Mouse (Mus musculus): ENCODE results near the gene Megf8. TPM values are rescaled to one million over a fixed set of nuclear protein-coding genes. Genes with fewer than 3 reads are reported as not detected.

The Megf8 gene
- polyA plus RNA-seq, 1 experiment from 2014 or later, result 18.2 TPM

- Histone ChIP-seq H3K4me3 (ENCODE audit: low read length) (no peak overlapping the region), H3K4me2 (replicated peaks; ENCODE audit: low read depth, low read length) (no peak overlapping the region), H3K9ac (replicated peaks; ENCODE audit: low read length) (no peak overlapping the region), H3K27ac (ENCODE audit: low read length) (no peak overlapping the region), H3K4me1 (ENCODE audit: insufficient read depth, low read length) (no peaks in the 10 kb centered on the region), H3K36me3 (ENCODE audit: insufficient read depth, low read length) (no peaks in the 10 kb centered on the region), H3K9me3 (ENCODE audit: low read length) (no peaks in the 10 kb centered on the region), H3K27me3 (ENCODE audit: insufficient read depth, low read length) (no peaks in the 10 kb centered on the region)
- ATAC-seq (ENCODE audit: low FRiP score, low TSS enrichment), result no peak
- 59% methylated on average over 4 of the region's 4 CpGs for WGBS
These were observed 92.3 kb downstream of the Megf8 start for GRCm38 (mm10) chr7:25409114-25409760.

GRCm38 (mm10) chr7:25410969-25411615 lies 94.1 kb downstream of the Megf8 start:
- Histone ChIP-seq H3K4me2 (replicated peaks; ENCODE audit: low read depth, low read length) (no peak overlapping the region), H3K9me3 (ENCODE audit: low read length) (no peaks in the 10 kb centered on the region), H3K4me3 (ENCODE audit: low read length) (no peak overlapping the region), H3K36me3 (ENCODE audit: insufficient read depth, low read length) (no peaks in the 10 kb centered on the region), H3K27me3 (ENCODE audit: insufficient read depth, low read length) (no peaks in the 10 kb centered on the region), H3K9ac (replicated peaks; ENCODE audit: low read length) (no peak overlapping the region), H3K4me1 (ENCODE audit: insufficient read depth, low read length) (no peaks in the 10 kb centered on the region), H3K27ac (ENCODE audit: low read length) (no peak overlapping the region)
- no peak for ATAC-seq (ENCODE audit: low FRiP score, low TSS enrichment)
- WGBS, result 82% methylated on average over 1 of the region's 1 CpGs

- Histone ChIP-seq H3K36me3 (ENCODE audit: insufficient read depth, low read length) (no peaks in the 10 kb centered on the region), H3K27ac (ENCODE audit: low read length) (no peak overlapping the region), H3K9me3 (ENCODE audit: low read length) (no peaks in the 10 kb centered on the region), H3K9ac (replicated peaks; ENCODE audit: low read length) (no peak overlapping the region), H3K4me3 (ENCODE audit: low read length) (no peak overlapping the region), H3K4me1 (ENCODE audit: insufficient read depth, low read length) (no peaks in the 10 kb centered on the region), H3K27me3 (ENCODE audit: insufficient read depth, low read length) (no peaks in the 10 kb centered on the region), H3K4me2 (replicated peaks; ENCODE audit: low read depth, low read length) (no peak overlapping the region)
- WGBS, result 81% methylated on average over 3 of the region's 3 CpGs
- no peak for ATAC-seq (ENCODE audit: low FRiP score, low TSS enrichment)
These were observed 94.9 kb downstream of the Megf8 start for GRCm38 (mm10) chr7:25411861-25412260.

- H3K4me3 ChIP-seq (ENCODE audit: low read length), result no peak within 1 kb of the TSS
- no peaks in the 10 kb centered on the region for H3K9me3 ChIP-seq (ENCODE audit: low read length)
- no peaks in the 10 kb centered on the region for H3K36me3 ChIP-seq (ENCODE audit: insufficient read depth, low read length)
- no peak within 1 kb of the TSS for H3K4me2 ChIP-seq (replicated peaks; ENCODE audit: low read depth, low read length)
- H3K27me3 ChIP-seq (ENCODE audit: insufficient read depth, low read length), result no peaks in the 10 kb centered on the region
- 47% methylated on average over 7 of the region's 7 CpGs for WGBS
- H3K27ac ChIP-seq (ENCODE audit: low read length), result no peak within 1 kb of the TSS
- no peak for ATAC-seq (ENCODE audit: low FRiP score, low TSS enrichment)
- no peak within 1 kb of the TSS for H3K9ac ChIP-seq (replicated peaks; ENCODE audit: low read length)
- no peaks in the 10 kb centered on the region for H3K4me1 ChIP-seq (ENCODE audit: insufficient read depth, low read length)
These were observed 96.0 kb downstream of the Megf8 start, which contains the start of gene Cxcl17 for GRCm38 (mm10) chr7:25412833-25413441. Gene Cxcl17 (minus strand): TSS chr7:25412886.

Other genes starting within 250 kb of the Megf8 start
- gene Grik5, start 244.8 kb upstream of the Megf8 start, polyA plus RNA-seq (2015; fragmentation: Nextera tagmentation; extraction: Ambion mirVana), result 5.1 and 6.3 TPM in 2 replicates
- 37.7 and 44.1 TPM in 2 replicates for gene Zfp574, start 244.6 kb upstream of the Megf8 start, polyA plus RNA-seq (2015; fragmentation: Nextera tagmentation; extraction: Ambion mirVana)
- 0.40 and 0.99 TPM in 2 replicates for gene Pou2f2, start 137.4 kb upstream of the Megf8 start, polyA plus RNA-seq (2015; fragmentation: Nextera tagmentation; extraction: Ambion mirVana)
- gene Dedd2, start 96.5 kb upstream of the Megf8 start, polyA plus RNA-seq (2015; fragmentation: Nextera tagmentation; extraction: Ambion mirVana), result 12.0 and 13.2 TPM in 2 replicates
- gene Zfp526, start 95.7 kb upstream of the Megf8 start, polyA plus RNA-seq (2015; fragmentation: Nextera tagmentation; extraction: Ambion mirVana), result 2.7 and 3.0 TPM in 2 replicates
- gene Gsk3a, start 79.3 kb upstream of the Megf8 start, polyA plus RNA-seq (2015; fragmentation: Nextera tagmentation; extraction: Ambion mirVana), result 9.0 and 9.9 TPM in 2 replicates
- 12.5 and 15.2 TPM in 2 replicates for gene Erf, start 66.4 kb upstream of the Megf8 start, polyA plus RNA-seq (2015; fragmentation: Nextera tagmentation; extraction: Ambion mirVana)
- 28.9 and 30.8 TPM in 2 replicates for gene Cic, start 49.5 kb upstream of the Megf8 start, polyA plus RNA-seq (2015; fragmentation: Nextera tagmentation; extraction: Ambion mirVana)
- 197 and 199 TPM in 2 replicates for gene Pafah1b3, start 19.2 kb upstream of the Megf8 start, polyA plus RNA-seq (2015; fragmentation: Nextera tagmentation; extraction: Ambion mirVana)
- gene Prr19, start 15.8 kb upstream of the Megf8 start, polyA plus RNA-seq (2015; fragmentation: Nextera tagmentation; extraction: Ambion mirVana), result 0.84 and 0.98 TPM in 2 replicates
- gene Tmem145, start 11.1 kb upstream of the Megf8 start, polyA plus RNA-seq (2015; fragmentation: Nextera tagmentation; extraction: Ambion mirVana), result 0.10 and 0.67 TPM in 2 replicates
- gene Cnfn, start 52.6 kb downstream of the Megf8 start, polyA plus RNA-seq (2015; fragmentation: Nextera tagmentation; extraction: Ambion mirVana), result 1.4 TPM in 1 of 2 replicates, not detected in the other
- gene Lipe, start 81.5 kb downstream of the Megf8 start, polyA plus RNA-seq (2015; fragmentation: Nextera tagmentation; extraction: Ambion mirVana), result 11.2 and 11.9 TPM in 2 replicates
- 0.65 and 1.0 TPM in 2 replicates for gene Cxcl17, start 95.7 kb downstream of the Megf8 start, polyA plus RNA-seq (2015; fragmentation: Nextera tagmentation; extraction: Ambion mirVana)
- 4.4 and 4.6 TPM in 2 replicates for gene Ceacam1, start 160.4 kb downstream of the Megf8 start, polyA plus RNA-seq (2015; fragmentation: Nextera tagmentation; extraction: Ambion mirVana)
- gene Ceacam2, start 222.7 kb downstream of the Megf8 start, polyA plus RNA-seq (2015; fragmentation: Nextera tagmentation; extraction: Ambion mirVana), result 0.31 TPM in 1 of 2 replicates, not detected in the other

All from kidney, embryonic 16.5 days (tissue).